Mouse (Mus musculus) MEL (cell line): ENCODE data around the gene Rftn1. TPM values are rescaled to one million over a fixed set of nuclear protein-coding genes. Genes with fewer than 3 reads are reported as not detected.

Source experiments
- DNase-seq: peaks from one replicate; pipeline ENCODE4 v3.0.0; 2011; ENCODE audit warnings: low read depth, low spot score
- H3K27ac ChIP-seq: 2 replicates; pipeline ENCODE4 v1.5.1; 2012; ENCODE audit warnings: low read depth, mild to moderate bottlenecking, control low read depth, low read length, moderate library complexity; ENCODE audit not compliant: control insufficient read depth
- H3K27me3 ChIP-seq, 2 experiments: fragments of 150-350 bp in 1 of 2; sonication (generic) in 1 of 2; 2 replicates each; pipeline ENCODE4 v1.6.1; 2012; ENCODE audit warnings: low read length in 2 of 2, mild to moderate bottlenecking in 2 of 2, improper control_type of control experiment in 1 of 2, moderate library complexity in 1 of 2; ENCODE audit not compliant: insufficient read depth in 2 of 2, control insufficient read depth in 1 of 2
- H3K36me3 ChIP-seq, 2 experiments: 2 replicates each; pipeline ENCODE4 v1.6.1; 2012 to 2014; ENCODE audit warnings: low read length in 2 of 2, improper control_type of control experiment in 1 of 2, inconsistent platforms in 1 of 2, mild to moderate bottlenecking in 1 of 2; ENCODE audit not compliant: insufficient read depth in 2 of 2, control insufficient read depth in 1 of 2
- H3K4me1 ChIP-seq, 2 experiments: fragments of 150-350 bp in 1 of 2; sonication (generic) in 1 of 2; 2 replicates each; pipeline ENCODE4 v1.6.1; 2012; ENCODE audit warnings: low read length in 2 of 2, improper control_type of control experiment in 1 of 2, mild to moderate bottlenecking in 1 of 2; ENCODE audit not compliant: insufficient read depth in 2 of 2, control insufficient read depth in 1 of 2
- H3K4me3 ChIP-seq, 2 experiments: fragments of 150-350 bp in 1 of 2; sonication (generic) in 1 of 2; 2 replicates each; pipeline ENCODE4 v1.5.1; 2012; ENCODE audit warnings: low read depth in 2 of 2, low read length in 2 of 2, mild to moderate bottlenecking in 2 of 2, moderate library complexity in 2 of 2, control low read depth in 1 of 2, improper control_type of control experiment in 1 of 2; ENCODE audit not compliant: control insufficient read depth in 1 of 2, insufficient read depth in 1 of 2
- H3K79me2 ChIP-seq: 2 replicates; pipeline ENCODE4 v1.6.1; 2012; ENCODE audit warnings: mild to moderate bottlenecking, low read length, moderate library complexity; ENCODE audit not compliant: control insufficient read depth, poor library complexity, insufficient read depth
- H3K9ac ChIP-seq: 2 replicates; pipeline ENCODE4 v1.6.1; 2012; ENCODE audit warnings: low read depth, mild to moderate bottlenecking, control low read depth, low read length, moderate library complexity; ENCODE audit not compliant: control insufficient read depth, poor library complexity, severe bottlenecking
- H3K9me3 ChIP-seq: fragments of 150-350 bp; sonication (generic); replicated peaks from 2 replicates; pipeline ENCODE4 v1.6.1; 2012; ENCODE audit warnings: mild to moderate bottlenecking, low read length, improper control_type of control experiment, moderate library complexity; ENCODE audit not compliant: insufficient read depth
- CHD1 ChIP-seq: IDR thresholded peaks from 2 replicates; pipeline ENCODE4 v1.6.1; 2012; ENCODE audit warnings: low read depth, mild to moderate bottlenecking, inconsistent platforms, low read length, improper control_type of control experiment
- CTCF ChIP-seq, 3 experiments: IDR thresholded peaks in 2 of 3; conservative IDR thresholded peaks in 1 of 3; 2 replicates each; pipeline ENCODE4 v1.5.1; 2011 to 2012; ENCODE audit warnings: low read length in 3 of 3, low read depth in 2 of 3, mild to moderate bottlenecking in 2 of 3, improper control_type of control experiment in 1 of 3, inconsistent platforms in 1 of 3, mixed read lengths in 1 of 3, moderate library complexity in 1 of 3; ENCODE audit not compliant: control insufficient read depth in 1 of 3, insufficient read depth in 1 of 3, poor library complexity in 1 of 3, severe bottlenecking in 1 of 3
- E2F4 ChIP-seq: IDR thresholded peaks from 2 replicates; pipeline ENCODE4 v1.6.1; 2011; ENCODE audit warnings: low read depth, low read length, improper control_type of control experiment, borderline replicate concordance
- ELF1 ChIP-seq: IDR thresholded peaks from 2 replicates; pipeline ENCODE4 v1.6.1; 2014; ENCODE audit warnings: low read depth, mild to moderate bottlenecking, inconsistent platforms, low read length, improper control_type of control experiment, moderate library complexity
- ETS1 ChIP-seq: IDR thresholded peaks from 2 replicates; pipeline ENCODE4 v1.6.1; 2012; ENCODE audit warnings: low read depth, mild to moderate bottlenecking, inconsistent platforms, low read length, improper control_type of control experiment, moderate library complexity
- GABPA ChIP-seq: IDR thresholded peaks from 2 replicates; pipeline ENCODE4 v1.6.1; 2012; ENCODE audit warnings: low read depth, mild to moderate bottlenecking, inconsistent platforms, low read length, improper control_type of control experiment, moderate library complexity
- GATA1 ChIP-seq: IDR thresholded peaks from 2 replicates; pipeline ENCODE4 v1.6.1; 2011; ENCODE audit warnings: low read depth, low read length, improper control_type of control experiment
- HCFC1 ChIP-seq: IDR thresholded peaks from 2 replicates; pipeline ENCODE4 v1.6.1; 2012; ENCODE audit warnings: low read depth, mild to moderate bottlenecking, inconsistent platforms, low read length, improper control_type of control experiment, moderate library complexity
- JUND ChIP-seq: IDR thresholded peaks from 2 replicates; pipeline ENCODE4 v1.6.1; 2011; ENCODE audit warnings: low read depth, mild to moderate bottlenecking, improper control_type of control experiment, low read length
- MAFK ChIP-seq: IDR thresholded peaks from 2 replicates; pipeline ENCODE4 v1.6.1; 2011; ENCODE audit warnings: low read depth, mild to moderate bottlenecking, low read length, improper control_type of control experiment, borderline replicate concordance
- MAZ ChIP-seq: IDR thresholded peaks from 2 replicates; pipeline ENCODE4 v1.6.1; 2012; ENCODE audit warnings: low read depth, mild to moderate bottlenecking, inconsistent platforms, low read length, improper control_type of control experiment
- MXI1 ChIP-seq: IDR thresholded peaks from 2 replicates; pipeline ENCODE4 v1.6.1; 2011; ENCODE audit warnings: mild to moderate bottlenecking, low read depth, low read length, improper control_type of control experiment
- MYB ChIP-seq: IDR thresholded peaks from 2 replicates; pipeline ENCODE4 v1.6.1; 2011; ENCODE audit warnings: mild to moderate bottlenecking, low read depth, low read length, improper control_type of control experiment
- NELFE ChIP-seq: IDR thresholded peaks from 2 replicates; pipeline ENCODE4 v1.6.1; 2011; ENCODE audit warnings: low read depth, low read length, improper control_type of control experiment
- NRF1 ChIP-seq: IDR thresholded peaks from 2 replicates; pipeline ENCODE4 v1.6.1; 2014; ENCODE audit warnings: low read depth, mild to moderate bottlenecking, inconsistent platforms, low read length, improper control_type of control experiment, moderate library complexity; ENCODE audit not compliant: poor library complexity, insufficient read depth, severe bottlenecking
- POLR2AphosphoS5 ChIP-seq: IDR thresholded peaks from 2 replicates; pipeline ENCODE4 v1.6.1; 2012; ENCODE audit warnings: low read depth, borderline replicate concordance, mild to moderate bottlenecking, inconsistent platforms, low read length, moderate library complexity, mixed read lengths
- RCOR1 ChIP-seq: IDR thresholded peaks from 2 replicates; pipeline ENCODE4 v1.6.1; 2012; ENCODE audit warnings: low read depth, mild to moderate bottlenecking, inconsistent platforms, low read length, improper control_type of control experiment
- TAL1 ChIP-seq: IDR thresholded peaks from 2 replicates; pipeline ENCODE4 v1.6.1; 2012; ENCODE audit warnings: mild to moderate bottlenecking, inconsistent platforms, low read length, moderate library complexity, mixed read lengths
- UBTF ChIP-seq: IDR thresholded peaks from 2 replicates; pipeline ENCODE4 v1.6.1; 2012; ENCODE audit warnings: low read depth, mild to moderate bottlenecking, inconsistent platforms, low read length, improper control_type of control experiment, moderate library complexity, borderline replicate concordance; ENCODE audit not compliant: insufficient read depth
- USF1 ChIP-seq: IDR thresholded peaks from 2 replicates; pipeline ENCODE4 v1.6.1; 2014; ENCODE audit warnings: low read depth, mild to moderate bottlenecking, inconsistent platforms, low read length, improper control_type of control experiment, moderate library complexity
- USF2 ChIP-seq, 2 experiments: IDR thresholded peaks; 2 replicates each; pipeline ENCODE4 v1.6.1; 2011 to 2012; ENCODE audit warnings: improper control_type of control experiment in 2 of 2, low read length in 2 of 2, borderline replicate concordance in 1 of 2, inconsistent platforms in 1 of 2, low read depth in 1 of 2, mild to moderate bottlenecking in 1 of 2; ENCODE audit not compliant: insufficient read depth in 1 of 2
- ZC3H11A ChIP-seq: IDR thresholded peaks from 2 replicates; pipeline ENCODE4 v1.6.1; 2012; ENCODE audit warnings: low read depth, mild to moderate bottlenecking, inconsistent platforms, low read length, improper control_type of control experiment
- ZKSCAN1 ChIP-seq: IDR thresholded peaks from 2 replicates; pipeline ENCODE4 v1.6.1; 2012; ENCODE audit warnings: low read depth, mild to moderate bottlenecking, inconsistent platforms, low read length, improper control_type of control experiment, moderate library complexity
- ZMIZ1 ChIP-seq: IDR thresholded peaks from 2 replicates; pipeline ENCODE4 v1.6.1; 2012; ENCODE audit warnings: low read depth, mild to moderate bottlenecking, inconsistent platforms, low read length, improper control_type of control experiment, moderate library complexity
- ZNF384 ChIP-seq: IDR thresholded peaks from 2 replicates; pipeline ENCODE4 v1.6.1; 2012; ENCODE audit warnings: low read depth, mild to moderate bottlenecking, inconsistent platforms, low read length, improper control_type of control experiment
- polyA plus RNA-seq, 2 experiments: library from polyadenylated mRNA; stranded (reverse) in 1 of 2; unstranded in 1 of 2; fragments of >175 nt in 1 of 2; fragments of >200 nt in 1 of 2; gene quantifications; 2 replicates each; pipeline versions ENCODE4 v1.2.1 to v1.2.4; 2012; ENCODE audit warnings: low replicate concordance in 2 of 2, low read depth in 1 of 2; ENCODE audit not compliant: insufficient read length in 2 of 2, insufficient read depth in 1 of 2, missing spikeins in 1 of 2
- total RNA-seq: library from RNA; depleted of rRNA; stranded (reverse); fragments of 300-350 nt; gene quantifications from 2 replicates; pipeline ENCODE4 v1.2.3, GENCODE M21; 2012

The Rftn1 gene
- total and polyA plus RNA-seq, 3 experiments: 70.2 to 76.1 TPM; not detected in 1

DNA sequence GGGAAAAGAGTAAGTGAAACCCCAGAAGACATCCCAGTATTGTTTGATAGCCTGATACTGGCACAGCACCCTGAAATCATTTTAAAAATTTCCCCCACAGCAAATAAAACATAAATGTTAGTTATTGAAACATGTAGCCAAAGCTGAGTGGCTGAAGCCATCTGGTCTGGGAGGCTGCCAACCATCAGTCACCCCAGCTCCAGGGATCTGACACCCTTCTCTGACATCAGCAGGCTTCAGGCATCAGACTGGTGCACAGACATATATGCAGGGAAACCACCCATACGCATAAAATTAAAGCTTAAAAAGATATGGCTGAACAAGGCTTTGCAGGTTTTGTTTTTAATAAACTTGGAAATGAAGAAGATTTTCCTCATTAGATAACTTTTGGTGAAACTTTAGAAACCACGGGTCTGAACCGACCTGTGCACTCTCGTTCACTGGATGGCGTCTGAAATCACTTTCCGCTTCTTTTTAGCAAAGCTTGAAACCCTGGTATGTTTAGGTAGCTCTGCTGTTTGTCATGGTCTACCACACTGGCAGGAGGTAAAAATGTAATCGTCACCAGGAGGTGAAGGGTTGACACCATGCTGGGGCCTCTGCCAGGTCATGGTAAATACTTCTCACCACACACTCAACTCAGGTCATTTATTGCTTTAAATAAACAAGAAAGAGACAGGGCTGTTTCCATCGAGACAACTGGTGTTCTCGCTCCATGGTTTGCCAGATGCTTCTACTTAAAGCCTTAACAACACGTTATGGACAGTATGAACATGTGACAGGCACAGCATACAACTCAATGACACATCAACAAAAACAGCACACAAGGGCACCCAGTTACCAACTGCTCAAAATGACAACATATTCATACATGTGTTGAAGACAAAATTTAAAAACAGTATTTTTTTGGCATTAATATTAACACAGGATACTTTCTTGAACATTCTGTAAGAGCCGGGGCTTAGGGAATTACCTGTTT, 197.6 kb downstream of the Rftn1 start:
- no peak for DNase-seq
- Histone ChIP-seq H3K4me1 (no peaks in the 10 kb centered on the region), H3K4me3 (no peak overlapping the region), H3K9ac (no peak overlapping the region), H3K9me3 (no peaks in the 10 kb centered on the region), H3K79me2 (no peaks in the 10 kb centered on the region), H3K36me3 (no peaks in the 10 kb centered on the region; a peak in 1 of 4 replicates), H3K27me3 (no peaks in the 10 kb centered on the region), H3K27ac (no peak overlapping the region)
- TF ChIP-seq HCFC1: no peak
- TF ChIP-seq USF1: no peak
- no peak for TF ChIP-seq GABPA
- no peak for TF ChIP-seq MAZ
- no peak for TF ChIP-seq JUND
- TF ChIP-seq RCOR1: no peak
- no peak for TF ChIP-seq USF2 (IDR thresholded peaks at IDR 0.05; ENCODE audit: borderline replicate concordance in 1 of 2, insufficient read depth in 1 of 2, low read depth in 1 of 2, low read length in 2 of 2)
- TF ChIP-seq ETS1: no peak
- no peak for TF ChIP-seq ZNF384
- no peak for TF ChIP-seq UBTF
- TF ChIP-seq TAL1: no peak
- no peak for TF ChIP-seq ZMIZ1
- TF ChIP-seq POLR2AphosphoS5: no peak
- TF ChIP-seq ELF1: no peak

DNA sequence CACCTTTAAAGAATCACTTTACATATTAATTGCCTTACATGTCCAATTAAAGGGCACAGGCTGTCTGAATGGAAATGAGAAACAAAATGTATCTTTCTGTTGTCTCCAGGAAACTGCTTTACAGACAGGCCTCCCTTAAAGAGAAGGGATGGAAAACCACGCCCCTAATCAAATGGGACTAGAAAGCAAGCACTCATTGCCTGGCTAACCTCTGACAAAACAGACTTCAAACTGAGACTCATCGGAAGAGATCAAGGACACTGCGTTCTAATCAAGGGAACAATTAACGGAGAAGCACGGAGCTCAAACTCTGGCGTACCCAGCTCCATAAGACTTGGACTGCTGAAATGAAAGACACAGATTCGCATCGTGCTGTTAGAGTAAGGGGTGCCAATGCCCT, 200.9 kb downstream of the Rftn1 start:
- Histone ChIP-seq H3K36me3 (no peaks in the 10 kb centered on the region; a peak in 2 of 4 replicates), H3K9me3 (no peaks in the 10 kb centered on the region), H3K4me1 (no peaks in the 10 kb centered on the region), H3K27me3 (no peaks in the 10 kb centered on the region), H3K9ac (no peak overlapping the region), H3K27ac (no peak overlapping the region), H3K4me3 (no peak overlapping the region), H3K79me2 (no peaks in the 10 kb centered on the region)
- DNase-seq: no peak
- no peak for TF ChIP-seq UBTF
- no peak for TF ChIP-seq TAL1
- TF ChIP-seq MXI1: no peak
- no peak for TF ChIP-seq MAZ
- TF ChIP-seq RCOR1: no peak
- TF ChIP-seq GATA1: no peak
- TF ChIP-seq MYB: no peak
- TF ChIP-seq NRF1: no peak
- no peak for TF ChIP-seq CTCF (IDR thresholded peaks at IDR 0.05 in 2 of 3, conservative IDR thresholded peaks at IDR 0.05 in 1 of 3; ENCODE audit: control insufficient read depth in 1 of 3, insufficient read depth in 1 of 3, low read depth in 2 of 3, low read length in 3 of 3, poor library complexity in 1 of 3, severe bottlenecking in 1 of 3)
- TF ChIP-seq E2F4: no peak
- no peak for TF ChIP-seq NELFE
- no peak for TF ChIP-seq USF2 (IDR thresholded peaks at IDR 0.05; ENCODE audit: borderline replicate concordance in 1 of 2, insufficient read depth in 1 of 2, low read depth in 1 of 2, low read length in 2 of 2)
- TF ChIP-seq MAFK: no peak
- no peak for TF ChIP-seq ZC3H11A
- TF ChIP-seq CHD1: no peak
- TF ChIP-seq ZKSCAN1: no peak
